In the genomic region with DNA sequence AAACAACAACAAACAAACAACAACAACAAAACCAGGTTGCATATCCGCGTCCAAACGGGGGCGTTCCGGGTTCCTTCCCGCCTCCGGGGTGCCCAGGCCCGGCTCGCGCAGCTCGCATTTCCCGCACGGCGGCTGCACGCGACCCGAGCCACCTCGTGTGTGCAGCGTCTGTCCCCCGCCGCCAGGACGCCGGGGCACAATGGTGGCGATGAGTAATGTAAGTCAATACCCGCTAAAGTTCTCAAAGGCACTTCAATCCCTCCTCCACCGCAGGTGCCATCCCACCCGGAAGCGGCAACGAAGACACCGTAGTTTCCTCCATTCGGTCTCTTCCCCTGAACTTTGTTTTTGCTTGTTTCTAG, we compare ENCODE assay signal across 8 mouse cellular contexts. TPM values are rescaled to one million over a fixed set of nuclear protein-coding genes. Genes with fewer than 3 reads are reported as not detected.
A peak's percentile ranks its signal among the peaks of the same experiment; 100 is the strongest.
DNase-seq lines count a peak whose midpoint lies in the region; ATAC-seq and TF ChIP-seq lines count a peak whose summit lies in the region.

No protein-coding gene starts in this region.

- H3K4me2 ChIP-seq in forebrain, postnatal 0 days (ENCODE audit: low read depth), result peak overlapping the region; percentile 53
- peak overlapping the region; percentile 87 for H3K4me2 ChIP-seq in liver, postnatal 0 days (ENCODE audit: low read depth, low read length)

- WGBS in forebrain, postnatal 0 days, result under 1% methylated on average over 31 of the region's 31 CpGs
- under 1% methylated on average over 31 of the region's 31 CpGs for WGBS in liver, postnatal 0 days (ENCODE audit: insufficient replicate concordance)
- WGBS in thymus, adult 2 months, result under 1% methylated on average over 31 of the region's 31 CpGs

- H3K4me1 ChIP-seq in forebrain, postnatal 0 days (ENCODE audit: insufficient read depth), result peaks cover 8% of the 10 kb centered on the region; the same call in 1 of the 2 replicates
- H3K4me1 ChIP-seq in liver, postnatal 0 days (ENCODE audit: insufficient read depth), result peaks cover 7% of the 10 kb centered on the region; the same call in 1 of the 2 replicates
- H3K4me1 ChIP-seq in thymus, adult 2 months (replicated peaks; ENCODE audit: control insufficient read depth, insufficient read depth, low read length), result 0 out of 2 replicates have a peak, but pooled peaks cover 3% of the 10 kb centered on the region

- peak overlapping the region; percentile 90 for H3K9ac ChIP-seq in forebrain, postnatal 0 days
- peak overlapping the region; percentile 86 for H3K9ac ChIP-seq in liver, postnatal 0 days (replicated peaks)

- no peak for TF ChIP-seq CTCF in layer of hippocampus, adult 2 months (conservative IDR thresholded peaks at IDR 0.05)
- 0 out of 2 replicates have a peak, but pooled peaks have one; percentile 20 for TF ChIP-seq CTCF in forebrain, postnatal 0 days (IDR thresholded peaks at IDR 0.05; ENCODE audit: low read depth)
- peak; percentile 8; the same call in 1 of the 2 replicates for TF ChIP-seq CTCF in liver, postnatal 0 days (IDR thresholded peaks at IDR 0.05; ENCODE audit: low read depth)
- no peak for TF ChIP-seq CTCF in thymus, adult 2 months (IDR thresholded peaks at IDR 0.05; ENCODE audit: borderline replicate concordance, control insufficient read depth, extremely low read depth, insufficient read depth, low read length, poor library complexity)

- H3K4me3 ChIP-seq in layer of hippocampus, adult 2 months, result peak overlapping the region; percentile 77
- peak overlapping the region; percentile 95 for H3K4me3 ChIP-seq in forebrain, postnatal 0 days (ENCODE audit: low read depth, low read length)
- peak overlapping the region; percentile 88 for H3K4me3 ChIP-seq in liver, postnatal 0 days (ENCODE audit: low read depth, low read length)
- peak overlapping the region; percentile 76 for H3K4me3 ChIP-seq in thymus, adult 2 months (ENCODE audit: control insufficient read depth, insufficient read depth, low read length)

- H3K36me3 ChIP-seq in forebrain, postnatal 0 days (ENCODE audit: insufficient read depth), result no peaks in the 10 kb centered on the region
- 0 out of 2 replicates have a peak, but pooled peaks cover 2% of the 10 kb centered on the region for H3K36me3 ChIP-seq in liver, postnatal 0 days (replicated peaks; ENCODE audit: insufficient read depth, low read length)
- H3K36me3 ChIP-seq in thymus, adult 2 months (ENCODE audit: control insufficient read depth, insufficient read depth, low read length), result no peaks in the 10 kb centered on the region

- no peak for DNase-seq in layer of hippocampus, adult 2 months (ENCODE audit: low spot score in 2 of 2)
- no peak for DNase-seq in layer of hippocampus, postnatal 36 days
- peak; percentile 93 for DNase-seq in ZHBTc4 (ENCODE audit: low read depth, low spot score)
- DNase-seq in forebrain, postnatal 0 days, result no peak
- no peak for DNase-seq in liver, postnatal 0 days
- DNase-seq in thymus, adult 2 months, result no peak
- DNase-seq in right cerebral cortex, postnatal 25 days, result no peak
- DNase-seq in left cerebral cortex, adult 8-10 months (ENCODE audit: low spot score in 2 of 2), result no peak

- peak; percentile 84 for ATAC-seq in forebrain, postnatal 0 days
- peak; percentile 71 for ATAC-seq in liver, postnatal 0 days

- no peak for TF ChIP-seq EP300 in liver, postnatal 0 days (IDR thresholded peaks at IDR 0.05; ENCODE audit: low read depth)

- H3K9me3 ChIP-seq in forebrain, postnatal 0 days (ENCODE audit: low read length), result no peaks in the 10 kb centered on the region
- no peaks in the 10 kb centered on the region for H3K9me3 ChIP-seq in liver, postnatal 0 days (ENCODE audit: low read length)

- H3K27me3 ChIP-seq in forebrain, postnatal 0 days (ENCODE audit: insufficient read depth, low read length), result no peaks in the 10 kb centered on the region
- H3K27me3 ChIP-seq in liver, postnatal 0 days (ENCODE audit: insufficient read depth, low read length), result no peaks in the 10 kb centered on the region
- H3K27me3 ChIP-seq in thymus, adult 2 months (ENCODE audit: control insufficient read depth, insufficient read depth, low read length), result no peaks in the 10 kb centered on the region

- TF ChIP-seq POLR2A in thymus, adult 2 months (IDR thresholded peaks at IDR 0.05; ENCODE audit: control insufficient read depth, extremely low read depth, insufficient read depth, low read length, poor library complexity), result no peak

- peak overlapping the region; percentile 98 for H3K27ac ChIP-seq in layer of hippocampus, adult 2 months
- H3K27ac ChIP-seq in forebrain, postnatal 0 days (ENCODE audit: low read depth, low read length), result peak overlapping the region; percentile 98
- peak overlapping the region; percentile 99 for H3K27ac ChIP-seq in liver, postnatal 0 days (ENCODE audit: low read depth)
- H3K27ac ChIP-seq in thymus, adult 2 months (ENCODE audit: control insufficient read depth, insufficient read depth, low read length), result peak overlapping the region; percentile 90

RNA-seq across cellular contexts. Expression of gene Scaf8, which starts 0.4 kb away (rescaled TPM):
- total RNA-seq in layer of hippocampus, adult 2 months (2021), result 10 to 100 TPM; 61.1 to 62.4 TPM
- 10 to 100 TPM; 58.3 to 60.4 TPM for total RNA-seq in layer of hippocampus, postnatal 36 days (2021)
- 54.1 and 65.8 TPM in 2 replicates for total RNA-seq in forebrain, postnatal 0 days (2014; rRNA removed)
- 12.1 and 15.6 TPM in 2 replicates for polyA plus RNA-seq in forebrain, postnatal 0 days (2015; fragmentation: Nextera tagmentation; extraction: Ambion mirVana)
- polyA plus RNA-seq in liver, postnatal 0 days (2015; fragmentation: Nextera tagmentation; extraction: Ambion mirVana), result 4.2 and 4.5 TPM in 2 replicates
- 52.7 and 62.9 TPM in 2 replicates for polyA plus RNA-seq in thymus, adult 2 months (2012; rRNA removed)
- 10 to 100 TPM; 57.1 to 64.2 (median 58.7) TPM for total RNA-seq in left cerebral cortex, adult 8-10 months (2022)

Comparison
In these comparisons a context has a peak if more than half of its experiments do, and no peak if none do; other contexts are left out.
1. CTCF ChIP-seq: peak in forebrain, postnatal 0 days (single experiment) and liver, postnatal 0 days (single experiment); none in layer of hippocampus, adult 2 months (single experiment) and thymus, adult 2 months (single experiment).
2. Peak in every context shown above with its lines, with median percentiles within 50 percentile points of each other: H3K27ac ChIP-seq and H3K4me3 ChIP-seq.